Mouse (Mus musculus) adrenal gland, postnatal 10 days (tissue): ENCODE results near the gene 2610028H24Rik. TPM values are rescaled to one million over a fixed set of nuclear protein-coding genes. Genes with fewer than 3 reads are reported as not detected.

Experiments used
- DNase-seq: peaks from one replicate; pipeline ENCODE4 v3.0.0; 2021; ENCODE audit warnings: mixed read lengths
- total RNA-seq, 2 experiments: library from RNA; stranded (reverse); gene quantifications; 2 replicates each; pipeline ENCODE4 v1.2.3; 2021

2610028H24Rik gene
- total RNA-seq, 2 experiments from 2014 or later = not detected

DNA sequence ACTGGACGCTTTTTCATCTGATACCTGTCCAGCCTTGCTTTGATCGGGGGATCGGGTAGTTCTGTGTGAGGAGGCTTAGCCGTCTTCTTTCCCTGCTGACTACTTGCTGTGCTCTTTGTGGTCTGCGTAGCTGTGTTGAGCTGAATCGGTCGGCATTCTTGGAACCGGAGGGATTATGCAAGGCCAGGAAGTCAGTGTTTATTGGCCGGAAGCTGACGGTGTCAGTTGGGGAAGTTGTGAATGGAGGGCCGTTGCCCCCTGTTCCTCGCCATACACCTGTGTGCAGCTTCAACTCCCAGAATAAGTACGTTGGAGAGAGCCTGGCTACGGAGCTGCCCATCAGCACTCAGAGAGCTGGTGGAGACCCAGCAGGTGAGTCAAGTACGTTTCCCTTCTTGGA lies 40.3 kb downstream of the 2610028H24Rik start:
- DNase-seq = no peak

DNA sequence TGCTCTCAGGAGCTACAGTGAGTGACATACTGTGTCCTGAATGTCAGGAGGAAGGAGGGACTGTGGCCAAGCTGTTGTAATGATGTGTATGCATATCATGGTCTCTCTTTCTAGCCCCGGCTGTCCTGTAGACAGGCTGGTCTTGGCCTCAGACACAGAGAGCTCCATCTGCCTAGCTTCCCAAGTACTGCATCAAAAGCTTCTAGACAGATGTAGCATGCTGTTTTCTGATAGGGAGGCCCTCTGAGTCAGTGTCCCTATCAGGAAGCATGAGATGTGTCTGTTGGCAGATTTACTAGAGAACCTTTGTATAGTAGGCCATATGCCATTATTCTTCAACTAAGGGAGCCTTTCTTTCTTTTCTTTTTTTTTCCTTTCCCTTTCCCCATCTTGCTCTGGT lies 44.6 kb downstream of the 2610028H24Rik start:
- no peak for DNase-seq

DNA sequence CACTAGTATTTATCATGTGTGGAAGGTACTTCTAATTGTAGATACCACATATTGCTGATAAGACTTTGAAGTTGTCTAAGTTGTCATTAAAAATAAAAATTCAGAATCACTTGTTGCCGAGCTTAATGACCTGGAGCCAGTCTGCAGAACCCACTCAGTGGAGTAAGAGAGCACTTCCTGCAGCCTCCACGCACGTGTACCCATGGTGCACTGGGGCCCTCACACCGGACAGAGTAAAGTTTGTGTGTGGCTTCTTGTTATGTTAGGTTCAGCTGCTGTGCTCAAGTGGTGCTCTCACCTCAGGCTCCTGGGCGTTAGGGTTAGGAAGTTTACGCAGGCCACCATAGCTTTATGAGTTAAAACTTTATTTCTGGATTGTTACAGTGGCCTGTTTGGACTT lies 46.6 kb downstream of the 2610028H24Rik start:
- no peak for DNase-seq

DNA sequence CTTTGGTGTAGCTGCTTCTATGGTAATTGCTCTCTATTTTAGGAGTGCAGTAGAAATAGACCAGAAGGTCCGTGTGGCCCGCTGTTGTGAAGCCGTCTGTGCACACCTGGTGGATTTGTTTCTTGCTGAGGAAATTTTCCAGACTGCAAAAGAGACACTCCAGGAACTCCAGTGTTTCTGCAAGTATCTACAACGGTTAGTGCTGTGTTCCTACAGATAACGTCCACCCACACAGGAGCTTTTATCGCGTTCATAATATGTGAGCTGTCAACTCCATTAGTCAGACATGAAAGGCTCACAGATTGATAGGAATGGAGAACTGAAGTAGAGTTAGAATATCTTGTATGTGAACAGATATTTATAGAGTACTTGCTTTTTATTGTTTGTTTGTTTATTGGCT lies 47.5 kb downstream of the 2610028H24Rik start:
- DNase-seq = no peak

DNA sequence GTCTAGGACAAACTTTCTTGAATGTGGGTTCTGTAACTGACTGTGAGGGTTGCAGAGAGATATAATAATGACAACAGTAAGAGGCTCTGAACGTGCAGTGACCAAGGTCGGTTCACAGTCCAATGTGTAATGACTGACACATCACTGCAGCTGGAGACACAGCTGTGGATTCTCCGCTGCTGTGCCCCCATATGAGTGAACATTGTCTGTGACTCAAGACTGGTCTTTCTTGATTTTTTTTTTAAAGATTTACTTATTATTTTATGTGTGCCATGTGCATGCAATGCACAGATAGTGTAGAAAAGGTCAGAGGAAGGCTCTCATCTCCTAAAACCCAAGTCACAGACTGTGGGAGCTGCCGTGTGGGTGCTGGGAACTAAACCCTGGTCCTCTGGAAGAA lies 48.6 kb downstream of the 2610028H24Rik start:
- no peak for DNase-seq

DNA sequence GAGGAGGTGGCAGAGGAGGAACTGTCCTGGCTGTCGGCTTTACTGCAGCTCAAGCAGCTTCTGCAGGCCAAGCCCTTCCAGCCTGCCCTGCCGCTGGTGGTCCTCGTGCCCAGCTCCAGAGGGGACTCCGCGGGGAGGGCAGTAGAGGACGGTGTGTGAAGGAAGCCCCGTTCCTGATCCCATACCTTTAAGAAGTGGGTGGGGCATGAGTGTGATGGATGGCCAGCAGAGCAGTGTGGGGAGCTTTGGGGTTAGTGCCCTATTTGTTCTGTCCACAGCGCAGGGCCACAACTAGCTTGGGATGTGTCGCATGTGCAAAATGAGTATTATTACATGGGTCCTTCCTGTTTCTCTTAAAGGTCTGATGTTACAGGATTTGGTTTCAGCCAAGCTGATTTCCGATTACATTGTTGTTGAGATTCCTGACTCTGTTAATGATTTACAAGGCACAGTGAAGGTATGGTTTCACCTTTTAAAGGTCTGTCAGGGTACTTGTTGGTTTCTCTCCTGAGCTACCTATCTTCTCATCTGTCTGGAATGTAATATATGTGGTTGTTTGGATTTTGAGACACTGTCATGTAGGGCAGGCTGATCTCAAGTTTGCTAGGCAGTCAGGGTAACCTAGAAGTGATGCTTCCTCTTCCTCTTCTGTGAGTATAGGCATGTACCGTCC lies 55.5 kb downstream of the 2610028H24Rik start:
- DNase-seq = no peak

DNA sequence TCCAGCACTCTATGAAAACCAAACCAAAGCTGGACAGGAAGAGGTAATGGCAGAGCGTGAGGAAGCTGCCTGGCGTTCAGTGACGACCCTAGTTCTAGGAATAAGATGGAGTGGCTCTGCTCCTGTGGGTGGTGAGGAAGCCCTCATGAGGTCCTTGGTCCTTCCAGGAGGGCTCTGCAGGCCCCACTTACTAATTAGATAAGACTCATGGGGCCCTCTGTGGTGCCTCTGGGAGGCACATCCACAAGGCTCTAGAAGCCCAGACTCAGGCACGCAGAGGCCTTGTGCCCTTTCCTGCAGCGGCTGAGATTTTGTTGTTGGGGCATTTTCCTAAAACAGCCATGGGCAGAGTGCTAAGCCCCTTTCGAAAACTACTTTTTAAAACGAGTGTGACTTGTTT lies 57.0 kb downstream of the 2610028H24Rik start:
- no peak for DNase-seq

Other genes with a start within 250 kb of the 2610028H24Rik start
- 10 to 100 TPM; 17.5 to 18.5 TPM for gene Prmt2, start 211.2 kb upstream of the 2610028H24Rik start, total RNA-seq
- gene S100b, start 195.2 kb upstream of the 2610028H24Rik start, total RNA-seq = 10 to 100 TPM; 60.2 to 68.3 TPM
- gene Dip2a, start 103.8 kb upstream of the 2610028H24Rik start, total RNA-seq = 10 to 100 TPM; 30.8 to 39.4 TPM
- gene AC141477.1, start 8.6 kb upstream of the 2610028H24Rik start, total RNA-seq = 1 to 10 TPM in 1 of 2 experiments, not detected in 1; 3.4 TPM
- gene Pcnt, start 6.3 kb upstream of the 2610028H24Rik start, total RNA-seq = 10 to 100 TPM; 14.5 to 21.6 TPM
- gene Mcm3ap, start 19.8 kb downstream of the 2610028H24Rik start, total RNA-seq = 10 to 100 TPM; 24.8 to 33.0 TPM
- 1 to 10 TPM; 3.0 to 3.7 TPM for gene Ybey, start 20.0 kb downstream of the 2610028H24Rik start, total RNA-seq
- 10 to 100 TPM; 21.4 to 24.2 TPM for gene Lss, start 82.5 kb downstream of the 2610028H24Rik start, total RNA-seq
- not detected for gene Spatc1l, start 113.2 kb downstream of the 2610028H24Rik start, total RNA-seq
- 10 to 100 TPM; 14.5 to 31.2 TPM for gene Ftcd, start 126.6 kb downstream of the 2610028H24Rik start, total RNA-seq
- 100 to 1,000 TPM; 136 to 144 TPM for gene Col6a2, start 174.5 kb downstream of the 2610028H24Rik start, total RNA-seq